Mouse (Mus musculus) neutrophil, adult 5-6 weeks (primary cell): ENCODE measurements around the gene Gm17190. TPM values are rescaled to one million over a fixed set of nuclear protein-coding genes. Genes with fewer than 3 reads are reported as not detected.

Experiments
- total RNA-seq: library from RNA; stranded (forward); fragments of 200-1000 nt; gene quantifications from 2 replicates; pipeline ENCODE4 v1.2.3, GENCODE M21; 2017

Gene Gm17190
- total RNA-seq, 1 experiment from 2014 or later: not detected

Other genes with a start within 250 kb of the Gm17190 start
- 33.4 and 35.4 TPM in 2 replicates for gene Iqgap2, start 190.1 kb upstream of the Gm17190 start, total RNA-seq
- gene Gm20075, start 678 bp upstream of the Gm17190 start, total RNA-seq: 1.4 and 1.7 TPM in 2 replicates
- 0.12 TPM in 2 replicates for gene Sv2c, start 50.5 kb downstream of the Gm17190 start, total RNA-seq